Mouse (Mus musculus) kidney, adult 10 weeks (tissue): ENCODE results near the gene Tmem144. TPM values are rescaled to one million over a fixed set of nuclear protein-coding genes. Genes with fewer than 3 reads are reported as not detected.

Experiments used
- polyA plus RNA-seq: library from polyadenylated mRNA; stranded (reverse); fragments of 350-450 nt; fragmentation: Illumina TruSeq; extraction: RNeasy Lipid Tissue Mini Kit (QIAGEN cat#74804); gene quantifications from one replicate; pipeline ENCODE4 v1.2.3, GENCODE M21; 2014; ENCODE audit warnings: low read depth, low replicate concordance

The Tmem144 gene
- 20.0 TPM for polyA plus RNA-seq

DNA sequence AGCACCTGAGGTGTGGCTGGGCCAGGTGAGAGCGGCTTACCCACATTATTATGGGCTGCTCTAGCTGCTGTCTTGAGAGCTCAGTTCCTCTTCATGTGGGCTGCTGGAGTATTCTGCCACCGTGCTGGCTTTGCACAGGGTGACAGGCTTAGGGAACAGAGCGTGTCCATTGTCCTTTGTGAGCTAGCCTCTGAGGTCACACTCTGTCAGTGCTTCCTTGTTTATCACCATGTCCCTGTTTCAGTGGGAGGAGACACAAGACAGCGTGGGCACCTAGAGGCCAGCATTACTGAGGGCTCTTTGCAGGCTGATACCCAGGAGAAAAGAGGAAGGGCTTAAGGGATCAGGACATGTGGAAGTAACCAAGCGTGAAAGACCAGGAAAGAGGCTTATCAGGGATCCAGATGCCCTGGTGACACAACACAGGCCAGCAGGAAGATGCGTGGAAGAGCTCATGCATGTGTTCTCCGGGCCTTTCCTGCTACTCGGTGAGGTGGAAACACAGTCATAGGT is at the start of gene Tmem144:
Gene Tmem144, minus strand, starts transcription at position 120 of the 513 bp plus-strand sequence.

DNA sequence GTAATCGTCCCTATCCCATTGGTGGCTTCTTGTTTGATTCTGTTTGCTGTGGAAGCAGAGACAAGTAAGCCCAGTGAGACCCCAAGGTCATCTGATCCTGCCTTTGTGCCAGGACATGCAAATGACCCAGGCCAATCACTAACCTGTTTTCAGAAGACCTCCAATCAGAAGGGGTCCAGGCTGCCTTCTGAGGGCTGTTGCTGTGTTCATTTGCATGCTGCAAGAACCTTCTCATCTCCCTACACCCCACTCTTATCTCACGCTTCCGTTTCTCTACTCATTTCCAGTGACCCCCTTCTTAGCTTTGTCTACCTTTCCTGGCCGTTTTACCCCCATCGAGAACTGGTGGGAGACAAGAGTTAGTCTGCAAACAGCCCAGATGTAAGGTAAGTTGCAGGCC is 31.7 kb upstream of the Tmem144 start, which contains the start of gene Fam198b:
Gene Fam198b, plus strand, starts transcription at position 229 of the 400 bp plus-strand sequence.

Other genes starting within 250 kb of the Tmem144 start
- 3.4 TPM for gene 4930579G24Rik, start 223.7 kb downstream of the Tmem144 start, polyA plus RNA-seq
- gene Etfdh, start 223.3 kb downstream of the Tmem144 start, polyA plus RNA-seq, result 382 TPM
- 0.08 TPM for gene Rxfp1, start 114.9 kb downstream of the Tmem144 start, polyA plus RNA-seq
- 4.4 TPM for gene Fam198b, start 31.8 kb upstream of the Tmem144 start, polyA plus RNA-seq